Mouse (Mus musculus): ENCODE results near the gene Celsr2. TPM values are rescaled to one million over a fixed set of nuclear protein-coding genes. Genes with fewer than 3 reads are reported as not detected.

The Celsr2 gene
- total and polyA plus RNA-seq, 2 experiments from 2014 or later, result 24.4 to 83.4 TPM

DNA sequence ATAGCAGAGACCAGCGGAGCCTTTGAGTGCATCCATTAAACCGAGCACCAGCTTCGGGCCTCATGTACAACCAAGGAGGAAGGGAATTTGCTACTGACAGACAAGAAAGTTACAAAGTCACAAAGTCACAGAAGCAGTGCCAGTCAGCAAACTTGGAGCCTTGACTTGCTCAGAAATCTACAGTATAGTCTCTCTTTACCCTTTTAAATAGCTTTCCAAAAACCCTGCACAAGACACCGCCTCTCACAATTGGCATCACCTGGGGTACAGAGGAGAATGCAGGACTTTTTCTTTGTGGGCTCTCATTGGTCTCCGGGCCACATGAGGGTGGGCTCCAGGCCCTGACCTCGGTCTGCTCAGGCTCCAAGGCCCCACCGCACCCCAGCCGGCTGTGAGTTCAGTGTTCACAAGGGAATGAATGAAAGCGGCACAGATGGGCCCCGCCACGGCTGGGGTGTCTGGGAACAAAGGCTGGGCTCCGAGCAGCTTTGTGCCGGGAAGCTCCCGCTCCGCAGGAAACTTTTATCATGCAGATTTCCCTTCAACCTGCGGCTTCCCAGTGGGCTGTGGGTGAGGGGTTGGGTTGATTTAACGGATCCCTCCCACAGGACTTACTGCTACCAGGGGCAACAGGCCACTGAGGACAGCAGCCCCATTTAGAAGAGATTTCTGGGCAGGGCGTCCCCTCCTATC is 18.0 kb upstream of the Celsr2 start:
- Histone ChIP-seq H3K27me3 (ENCODE audit: insufficient read depth, low read length) (no peaks in the 10 kb centered on the region), H3K4me2 (ENCODE audit: low read depth, low read length, poor library complexity, severe bottlenecking) (no peak overlapping the region), H3K36me3 (ENCODE audit: insufficient read depth, low read length) (peaks cover 36% of the 10 kb centered on the region), H3K4me3 (ENCODE audit: low read depth, low read length) (no peak overlapping the region), H3K9me3 (ENCODE audit: low read length) (no peaks in the 10 kb centered on the region), H3K4me1 (ENCODE audit: insufficient read depth, low read length) (no peaks in the 10 kb centered on the region), H3K9ac (replicated peaks; ENCODE audit: low read length, poor library complexity, severe bottlenecking) (no peak overlapping the region), H3K27ac (ENCODE audit: low read depth, low read length) (0 out of 2 replicates have a peak overlapping the region, but pooled peaks have one; percentile 26)
- TF ChIP-seq CTCF (IDR thresholded peaks at IDR 0.05), result no peak
- peak; percentile 67 for DNase-seq (ENCODE audit: low spot score)
- 17% methylated on average over 18 of the region's 18 CpGs for WGBS
- peak; percentile 74 for ATAC-seq (ENCODE audit: low FRiP score)

DNA sequence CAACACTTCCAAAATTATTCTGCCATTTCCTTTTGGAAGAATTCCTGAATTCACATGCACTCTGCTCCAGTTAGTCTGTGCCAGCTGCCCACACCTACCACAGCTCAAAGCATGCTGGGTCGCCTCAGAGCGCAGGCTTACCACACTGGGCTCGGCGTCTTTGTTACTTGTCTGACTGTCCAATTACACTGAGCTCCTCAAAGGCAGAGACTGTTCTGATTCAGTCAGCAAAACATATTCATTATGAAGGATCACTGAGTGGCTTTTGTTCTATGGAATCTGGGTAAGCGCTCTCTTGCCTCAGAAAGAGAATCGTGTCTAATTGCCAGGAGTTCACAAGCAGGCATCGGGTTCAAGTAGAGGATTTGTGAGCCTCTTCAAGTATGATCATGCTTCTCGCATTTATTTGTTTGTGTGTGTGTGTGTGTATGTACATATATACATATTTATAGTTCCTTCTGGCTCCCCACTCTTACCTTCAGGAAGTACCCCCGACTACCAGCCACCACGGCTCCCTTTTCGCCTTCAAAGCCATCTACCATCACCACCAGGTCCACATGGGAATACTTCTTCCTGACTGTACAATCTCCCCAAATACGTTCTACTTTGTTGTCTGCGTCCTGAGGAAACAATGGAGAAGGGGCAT is 17.3 kb upstream of the Celsr2 start:
- H3K9ac ChIP-seq (replicated peaks; ENCODE audit: low read length, poor library complexity, severe bottlenecking), result no peak overlapping the region
- no peaks in the 10 kb centered on the region for H3K27me3 ChIP-seq (ENCODE audit: insufficient read depth, low read length)
- H3K4me3 ChIP-seq (ENCODE audit: low read depth, low read length), result no peak overlapping the region
- no peak; the same call in 1 of the 2 replicates for ATAC-seq (ENCODE audit: low FRiP score)
- no peak for TF ChIP-seq CTCF (IDR thresholded peaks at IDR 0.05)
- H3K4me2 ChIP-seq (ENCODE audit: low read depth, low read length, poor library complexity, severe bottlenecking), result no peak overlapping the region
- H3K9me3 ChIP-seq (ENCODE audit: low read length), result no peaks in the 10 kb centered on the region
- peaks cover 43% of the 10 kb centered on the region for H3K36me3 ChIP-seq (ENCODE audit: insufficient read depth, low read length)
- H3K4me1 ChIP-seq (ENCODE audit: insufficient read depth, low read length), result no peaks in the 10 kb centered on the region
- H3K27ac ChIP-seq (ENCODE audit: low read depth, low read length), result 0 out of 2 replicates have a peak overlapping the region, but pooled peaks have one; percentile 26
- 36% methylated on average over 13 of the region's 13 CpGs for WGBS
- DNase-seq (ENCODE audit: low spot score), result no peak

DNA sequence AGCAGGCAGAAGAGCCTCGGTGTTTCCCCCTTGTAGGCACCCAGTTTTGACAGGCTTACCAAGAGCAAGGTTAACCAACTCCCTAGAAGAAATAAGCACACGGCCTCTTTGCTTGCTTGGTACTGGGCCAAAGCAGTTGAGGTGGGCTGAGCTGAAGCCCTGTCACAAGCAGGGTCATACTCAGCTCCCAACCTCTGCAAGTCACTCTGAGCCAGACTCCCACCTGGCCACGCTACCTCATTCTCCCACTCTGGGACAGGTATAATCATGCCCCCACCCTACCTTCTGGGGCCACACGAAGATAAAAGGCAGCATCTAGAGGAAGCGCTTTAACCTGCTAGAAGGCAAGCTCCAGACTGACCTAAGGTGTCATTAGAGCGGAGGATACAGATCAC is 10.3 kb upstream of the Celsr2 start:
- H3K36me3 ChIP-seq (ENCODE audit: insufficient read depth, low read length), result peaks cover 43% of the 10 kb centered on the region
- TF ChIP-seq CTCF (IDR thresholded peaks at IDR 0.05), result no peak
- WGBS, result 64% methylated on average over 6 of the region's 6 CpGs
- ATAC-seq (ENCODE audit: low FRiP score) (no peak; the same call in 1 of the 2 replicates), DNase-seq (ENCODE audit: low spot score) (no peak)
- 0 out of 2 replicates have a peak overlapping the region, but pooled peaks have one; percentile 9 for H3K27ac ChIP-seq (ENCODE audit: low read depth, low read length)
- H3K27me3 ChIP-seq (ENCODE audit: insufficient read depth, low read length), result no peaks in the 10 kb centered on the region
- peaks cover 5% of the 10 kb centered on the region; the same call in 1 of the 2 replicates for H3K4me1 ChIP-seq (ENCODE audit: insufficient read depth, low read length)
- H3K9me3 ChIP-seq (ENCODE audit: low read length), result no peaks in the 10 kb centered on the region
- no peak overlapping the region for H3K4me2 ChIP-seq (ENCODE audit: low read depth, low read length, poor library complexity, severe bottlenecking)
- no peak overlapping the region for H3K4me3 ChIP-seq (ENCODE audit: low read depth, low read length)
- no peak overlapping the region for H3K9ac ChIP-seq (replicated peaks; ENCODE audit: low read length, poor library complexity, severe bottlenecking)

- H3K4me2 ChIP-seq (ENCODE audit: low read depth, low read length, poor library complexity, severe bottlenecking), result no peak overlapping the region
- DNase-seq (ENCODE audit: low spot score) (peak; percentile 25), ATAC-seq (ENCODE audit: low FRiP score) (no peak)
Observed at GRCm38 (mm10) chr3:108424944-108425623, 9.7 kb upstream of the Celsr2 start.

DNA sequence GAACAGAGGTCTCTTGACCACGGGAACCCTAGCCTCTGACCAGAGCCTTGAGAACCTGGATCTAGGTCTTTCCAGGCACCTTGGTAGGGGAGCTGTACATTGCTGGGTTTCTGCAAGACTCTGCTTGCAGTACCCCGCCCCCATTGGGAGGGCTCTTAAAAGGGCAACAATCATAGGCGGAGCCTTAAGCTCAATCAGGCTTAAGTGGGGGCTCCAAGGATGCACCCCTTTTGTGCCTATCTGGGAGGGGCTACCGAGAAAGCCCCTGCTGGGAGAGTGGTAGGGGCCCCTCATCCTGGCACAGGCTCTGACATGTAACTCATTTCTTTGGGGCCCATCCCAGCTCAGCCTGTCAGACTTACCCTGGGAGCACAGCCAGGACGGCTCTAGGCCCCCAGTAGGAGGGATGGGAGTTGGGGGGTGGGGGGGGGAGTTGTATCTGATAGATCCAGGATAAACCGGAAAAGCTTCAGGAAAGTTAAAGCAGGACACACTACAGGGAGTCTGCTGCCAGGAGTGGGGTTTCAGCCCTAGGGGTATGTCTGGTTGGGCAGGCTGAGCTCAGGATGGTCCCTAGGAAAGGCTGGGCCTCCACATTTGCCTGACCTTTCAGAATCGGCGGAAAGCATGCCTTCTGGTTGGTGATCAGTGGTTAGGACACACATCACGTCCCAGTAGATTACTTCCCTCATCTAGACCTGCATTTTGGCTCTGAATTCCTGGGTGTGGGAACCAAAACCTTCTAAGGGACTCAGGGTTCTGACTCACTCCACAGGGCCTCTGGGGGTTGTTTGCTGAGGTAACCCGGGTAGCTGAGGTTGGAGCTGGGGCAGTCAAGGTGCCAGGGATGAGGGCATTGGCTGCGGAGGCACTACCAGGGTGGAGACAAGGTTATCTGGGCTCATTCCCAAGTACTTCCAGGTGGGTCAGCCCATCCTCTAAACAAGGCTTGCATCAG is 8.8 kb upstream of the Celsr2 start:
- Histone ChIP-seq H3K4me2 (ENCODE audit: low read depth, low read length, poor library complexity, severe bottlenecking) (peak overlapping the region; percentile 37), H3K4me3 (ENCODE audit: low read depth, low read length) (peak overlapping the region; percentile 17; the same call in 1 of the 2 replicates), H3K4me1 (ENCODE audit: insufficient read depth, low read length) (peaks cover 5% of the 10 kb centered on the region; the same call in 1 of the 2 replicates), H3K27me3 (ENCODE audit: insufficient read depth, low read length) (no peaks in the 10 kb centered on the region), H3K27ac (ENCODE audit: low read depth, low read length) (no peak overlapping the region), H3K9me3 (ENCODE audit: low read length) (no peaks in the 10 kb centered on the region), H3K36me3 (ENCODE audit: insufficient read depth, low read length) (peaks cover 40% of the 10 kb centered on the region), H3K9ac (replicated peaks; ENCODE audit: low read length, poor library complexity, severe bottlenecking) (peak overlapping the region; percentile 34; the same call in 1 of the 2 replicates)
- 21% methylated on average over 11 of the region's 11 CpGs for WGBS
- DNase-seq (ENCODE audit: low spot score), result peak; percentile 80
- ATAC-seq (ENCODE audit: low FRiP score), result peak; percentile 73
- TF ChIP-seq CTCF (IDR thresholded peaks at IDR 0.05), result no peak

More at GRCm38 (mm10) chr3:108424944-108425623, 9.7 kb upstream of the Celsr2 start:
- 39% methylated on average over 7 of the region's 7 CpGs for WGBS
- 0 out of 2 replicates have a peak overlapping the region, but pooled peaks have one; percentile 9 for H3K27ac ChIP-seq (ENCODE audit: low read depth, low read length)
- no peaks in the 10 kb centered on the region for H3K27me3 ChIP-seq (ENCODE audit: insufficient read depth, low read length)
- H3K36me3 ChIP-seq (ENCODE audit: insufficient read depth, low read length), result peaks cover 43% of the 10 kb centered on the region
- H3K4me3 ChIP-seq (ENCODE audit: low read depth, low read length), result no peak overlapping the region
- no peak overlapping the region for H3K9ac ChIP-seq (replicated peaks; ENCODE audit: low read length, poor library complexity, severe bottlenecking)
- H3K9me3 ChIP-seq (ENCODE audit: low read length), result no peaks in the 10 kb centered on the region
- H3K4me1 ChIP-seq (ENCODE audit: insufficient read depth, low read length), result peaks cover 5% of the 10 kb centered on the region; the same call in 1 of the 2 replicates
- TF ChIP-seq CTCF (IDR thresholded peaks at IDR 0.05), result no peak
